Mouse (Mus musculus) megakaryocyte-erythroid progenitor cell, adult 5-6 weeks (primary cell): ENCODE data around the gene Galntl6. TPM values are rescaled to one million over a fixed set of nuclear protein-coding genes. Genes with fewer than 3 reads are reported as not detected.

Experiments
- ATAC-seq: replicated peaks from 2 replicates; pipeline ENCODE4 v1.8.0; 2016; ENCODE audit warnings: mild to moderate bottlenecking, inconsistent platforms; ENCODE audit not compliant: severe bottlenecking, poor library complexity, low FRiP score, low TSS enrichment
- total RNA-seq, 2 experiments: library from RNA; stranded (forward) in 1 of 2; stranded (reverse) in 1 of 2; fragments of 200-1000, 215-1000 nt in 1 of 2; fragments of >200 nt in 1 of 2; fragmentation: Nextera tagmentation in 1 of 2; gene quantifications; 2 replicates each; pipeline ENCODE4 v1.2.3; 2014 to 2017

Galntl6 gene
- total RNA-seq, 2 experiments from 2014 or later, result not detected

- ATAC-seq, result no peak
These were observed 540.5 kb downstream of the Galntl6 start for GRCm38 (mm10) chr8:58371979-58372378.

GRCm38 (mm10) chr8:58331151-58331550, 581.3 kb downstream of the Galntl6 start:
- no peak for ATAC-seq

DNA sequence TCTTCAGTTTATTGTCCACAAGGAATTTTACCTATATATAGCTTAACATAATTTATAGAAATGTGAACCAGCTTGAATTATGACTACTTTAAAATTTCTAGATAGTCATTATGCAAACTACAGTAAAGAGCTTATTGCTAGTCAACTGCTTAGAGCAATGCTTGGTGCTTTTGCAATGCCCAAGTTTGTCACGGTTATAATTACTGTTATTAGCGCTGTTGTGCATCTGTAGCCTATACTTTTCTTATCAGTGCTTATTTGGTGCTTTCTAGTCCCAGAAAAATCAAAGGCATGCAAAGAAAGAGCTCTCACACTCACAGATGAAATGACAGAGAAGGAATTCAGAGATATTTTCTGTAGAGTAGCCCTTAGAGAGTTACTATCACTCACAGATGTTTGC, 599.0 kb downstream of the Galntl6 start:
- no peak for ATAC-seq

GRCm38 (mm10) chr8:58291487-58291886, 621.0 kb downstream of the Galntl6 start:
- ATAC-seq, result no peak

DNA sequence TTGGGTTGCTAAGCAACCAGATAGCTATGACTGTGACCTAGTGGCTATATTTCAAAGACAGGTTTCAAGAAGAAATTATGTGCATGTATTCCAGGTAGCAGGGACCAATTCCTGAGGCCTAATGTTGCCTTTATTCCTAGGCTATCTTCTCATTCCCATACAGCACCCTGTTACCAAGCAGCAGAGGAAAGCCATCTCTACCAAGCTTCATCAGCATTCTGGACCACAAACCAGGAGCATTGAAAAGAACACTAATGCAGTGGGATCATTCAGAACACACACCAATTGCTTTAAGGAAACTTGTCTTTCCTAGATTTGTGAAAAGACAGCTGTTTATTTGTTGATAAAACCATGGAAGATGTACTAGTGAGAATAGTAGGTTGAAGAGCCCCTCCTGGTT, 622.4 kb downstream of the Galntl6 start:
- ATAC-seq, result no peak

GRCm38 (mm10) chr8:58265485-58265884, 647.0 kb downstream of the Galntl6 start:
- ATAC-seq, result no peak

GRCm38 (mm10) chr8:58258577-58259315, 653.7 kb downstream of the Galntl6 start:
- no peak for ATAC-seq

DNA sequence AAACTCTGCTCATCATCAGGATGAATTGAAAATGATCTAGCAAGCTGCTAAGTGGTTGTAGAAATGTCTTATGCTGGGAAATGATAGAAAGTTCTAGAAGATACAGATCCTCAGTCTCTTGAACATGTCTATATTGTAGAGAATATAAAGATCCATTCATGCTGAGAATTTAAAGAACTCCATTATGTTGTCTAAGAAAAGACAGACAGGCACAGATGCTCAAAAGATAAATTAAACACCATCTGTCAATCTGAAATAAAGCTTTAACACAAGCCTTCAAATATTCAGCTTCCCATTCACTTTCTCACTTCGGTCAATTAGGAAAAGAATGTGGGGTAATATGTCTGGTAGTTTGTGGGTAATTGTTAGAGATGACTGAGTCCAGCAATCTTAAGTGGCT, 658.8 kb downstream of the Galntl6 start:
- ATAC-seq, result no peak

GRCm38 (mm10) chr8:58244830-58245229, 667.6 kb downstream of the Galntl6 start:
- no peak for ATAC-seq

- ATAC-seq, result no peak
These were observed 678.2 kb downstream of the Galntl6 start for GRCm38 (mm10) chr8:58234220-58234619.

DNA sequence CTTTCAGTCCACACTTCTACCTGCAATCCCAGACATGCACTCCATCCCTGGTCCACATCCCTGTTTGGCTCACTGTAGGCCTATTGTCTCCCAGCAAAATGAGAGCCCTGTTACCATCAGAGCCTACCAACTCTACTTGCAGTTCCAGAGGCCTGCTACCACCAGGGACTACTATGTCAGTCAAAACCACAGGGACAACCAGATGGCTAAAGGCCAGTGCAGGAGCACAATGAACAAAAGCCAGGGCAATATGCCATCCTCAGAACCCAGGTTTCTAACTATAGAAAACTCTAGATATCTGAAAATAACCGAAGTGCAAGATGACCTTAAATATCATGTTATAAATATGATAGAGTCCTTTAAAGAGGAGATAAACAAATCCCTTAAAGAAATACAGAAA, 683.7 kb downstream of the Galntl6 start:
- no peak for ATAC-seq

DNA sequence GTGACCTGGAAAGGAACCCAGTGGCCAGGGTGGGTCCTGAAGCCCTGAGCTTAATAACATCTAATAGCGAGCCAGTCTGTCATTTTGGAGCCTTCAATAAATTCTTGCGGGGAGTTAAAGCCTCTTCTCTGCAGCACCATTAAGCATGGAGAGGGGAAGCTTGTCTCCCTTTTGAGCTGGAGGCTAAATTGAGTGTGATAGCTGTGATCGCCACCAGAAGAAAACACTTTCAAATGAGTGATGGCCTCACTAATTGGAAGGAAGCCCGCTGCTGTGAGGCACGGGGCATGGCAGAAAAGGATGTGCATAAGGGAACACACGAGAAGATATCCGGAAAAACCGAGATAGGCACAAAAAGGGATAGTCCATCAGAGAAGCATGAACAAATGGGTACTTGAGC, 694.6 kb downstream of the Galntl6 start:
- ATAC-seq, result no peak

DNA sequence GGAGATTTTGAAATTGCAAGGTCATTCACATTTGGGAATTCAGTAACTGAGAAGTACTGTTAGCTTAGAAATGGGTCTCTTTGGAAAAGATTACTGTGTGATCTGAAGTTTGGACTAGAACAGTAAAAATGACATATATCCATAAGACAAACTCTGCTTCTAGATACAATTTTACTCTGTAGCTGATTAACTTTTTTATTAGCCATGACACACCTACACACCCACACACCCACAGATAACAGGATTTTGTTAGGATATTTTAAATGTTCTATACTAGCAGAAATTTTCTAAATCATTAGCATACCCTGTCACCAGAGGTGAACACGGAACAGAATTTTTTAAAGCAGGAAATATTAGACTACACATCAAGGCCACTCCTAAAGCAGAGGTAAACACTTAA, 722.7 kb downstream of the Galntl6 start:
- ATAC-seq, result no peak

DNA sequence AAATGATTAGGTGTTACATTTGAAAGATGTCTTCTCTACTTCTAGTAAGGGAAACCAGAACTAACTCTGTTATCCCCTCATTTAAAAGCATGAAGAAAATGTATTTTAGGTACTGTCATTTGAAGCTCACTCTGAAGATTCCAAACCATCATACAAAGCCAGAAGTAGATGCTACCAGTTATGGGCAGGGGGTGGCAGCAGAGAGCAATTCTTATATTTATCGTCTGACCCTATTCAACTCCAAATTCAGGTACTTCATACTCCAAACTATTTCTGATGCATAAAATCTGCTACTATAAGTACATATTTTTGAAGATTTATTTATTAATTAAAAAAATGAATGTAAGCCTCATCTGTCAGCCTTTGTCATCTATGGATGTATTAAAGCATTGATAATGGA, 765.5 kb downstream of the Galntl6 start:
- no peak for ATAC-seq

GRCm38 (mm10) chr8:58086733-58087132, 825.7 kb downstream of the Galntl6 start:
- no peak for ATAC-seq

- no peak for ATAC-seq
These were observed 827.5 kb downstream of the Galntl6 start for GRCm38 (mm10) chr8:58084931-58085330.

DNA sequence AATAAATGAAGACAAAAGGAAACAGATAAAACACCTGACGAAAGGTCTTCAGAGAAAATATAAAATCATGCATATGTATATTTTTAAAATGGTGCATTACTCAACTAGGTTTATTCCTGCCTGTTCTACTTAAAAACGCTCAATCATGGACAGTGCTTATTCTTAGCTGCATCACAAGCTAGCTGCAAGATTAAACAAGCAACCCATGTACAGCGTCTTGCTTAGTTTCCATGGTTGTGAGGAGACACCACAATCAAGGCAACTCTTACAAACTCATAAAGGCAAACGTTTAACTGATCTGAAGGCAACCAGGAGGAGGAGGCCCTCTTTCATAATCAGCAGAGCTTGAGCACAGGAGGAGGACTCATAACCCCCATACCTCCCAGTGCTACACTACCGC, 830.7 kb downstream of the Galntl6 start:
- no peak for ATAC-seq

DNA sequence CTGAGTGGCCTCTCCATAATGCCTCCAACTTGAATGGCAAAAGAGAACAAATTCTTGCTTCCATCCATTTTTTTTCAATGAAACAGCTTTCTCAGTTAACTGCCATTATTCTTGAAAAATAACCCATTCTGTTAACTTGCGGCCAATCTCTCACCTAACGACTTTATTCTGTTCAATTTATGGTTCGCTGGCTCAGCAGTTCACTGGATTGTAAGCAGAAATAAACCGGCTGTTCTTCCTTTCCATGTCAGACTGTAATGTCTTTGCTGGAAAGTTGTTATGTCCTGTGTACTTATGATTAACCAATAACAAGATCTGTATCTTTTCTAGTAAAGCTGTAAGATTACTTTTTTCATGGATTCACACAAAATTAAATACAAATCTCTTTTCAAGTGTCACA, 837.8 kb downstream of the Galntl6 start:
- no peak for ATAC-seq

- ATAC-seq, result no peak
These were observed 838.7 kb downstream of the Galntl6 start for GRCm38 (mm10) chr8:58073733-58074132.

- ATAC-seq, result no peak
These were observed 880.2 kb downstream of the Galntl6 start for GRCm38 (mm10) chr8:58032271-58032670.

- no peak for ATAC-seq
These were observed 886.9 kb downstream of the Galntl6 start for GRCm38 (mm10) chr8:58025558-58025957.

DNA sequence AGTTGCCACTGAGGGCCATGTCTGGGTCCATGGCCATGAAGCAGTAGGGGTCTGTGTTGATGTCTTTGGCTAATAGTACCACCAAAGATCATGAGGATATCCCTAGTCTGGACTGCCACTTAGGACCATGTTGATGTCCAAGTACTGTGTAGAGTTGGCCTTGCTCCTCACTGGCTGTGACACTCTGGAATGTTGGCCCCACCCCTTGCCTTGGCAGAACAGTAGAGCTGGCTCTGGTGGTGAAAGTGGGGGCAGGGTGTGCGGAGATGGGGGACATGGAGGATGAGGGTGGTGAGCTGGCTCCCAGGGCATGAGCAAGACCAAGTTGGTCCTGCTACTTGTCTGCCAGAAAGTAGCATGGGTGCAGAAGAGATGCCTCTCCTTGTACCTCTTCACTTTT, 887.3 kb downstream of the Galntl6 start:
- ATAC-seq, result no peak
